Mouse (Mus musculus): Measurements from ENCODE around the gene Cdx2. TPM values are rescaled to one million over a fixed set of nuclear protein-coding genes. Genes with fewer than 3 reads are reported as not detected.
A peak's percentile ranks its signal among the peaks of the same experiment; 100 is the strongest.

Gene Cdx2
- polyA plus RNA-seq, 1 experiment from 2014 or later, result not detected

- Histone ChIP-seq H3K4me2 (no peak overlapping the region), H3K9ac (ENCODE audit: low read depth, low read length) (no peak overlapping the region), H3K27me3 (ENCODE audit: control insufficient read depth, insufficient read depth, low read length) (peaks cover 100% of the 10 kb centered on the region), H3K27ac (ENCODE audit: low read depth, low read length) (no peak overlapping the region), H3K4me3 (ENCODE audit: low read depth, low read length) (no peak overlapping the region), H3K4me1 (ENCODE audit: control insufficient read depth, insufficient read depth, low read length) (0 out of 2 replicates have a peak, but pooled peaks cover 3% of the 10 kb centered on the region), H3K9me3 (replicated peaks; ENCODE audit: control insufficient read depth, low read length) (no peaks in the 10 kb centered on the region), H3K36me3 (ENCODE audit: control insufficient read depth, insufficient read depth, low read length) (no peaks in the 10 kb centered on the region)
- 7% methylated on average over 2 of the region's 2 CpGs for WGBS (ENCODE audit: insufficient replicate concordance)
- no peak for ATAC-seq (replicated peaks; ENCODE audit: insufficient number of reproducible peaks, low FRiP score, low TSS enrichment)
Measured at GRCm38 (mm10) chr5:147309786-147310185, 2.7 kb upstream of the Cdx2 start.

DNA sequence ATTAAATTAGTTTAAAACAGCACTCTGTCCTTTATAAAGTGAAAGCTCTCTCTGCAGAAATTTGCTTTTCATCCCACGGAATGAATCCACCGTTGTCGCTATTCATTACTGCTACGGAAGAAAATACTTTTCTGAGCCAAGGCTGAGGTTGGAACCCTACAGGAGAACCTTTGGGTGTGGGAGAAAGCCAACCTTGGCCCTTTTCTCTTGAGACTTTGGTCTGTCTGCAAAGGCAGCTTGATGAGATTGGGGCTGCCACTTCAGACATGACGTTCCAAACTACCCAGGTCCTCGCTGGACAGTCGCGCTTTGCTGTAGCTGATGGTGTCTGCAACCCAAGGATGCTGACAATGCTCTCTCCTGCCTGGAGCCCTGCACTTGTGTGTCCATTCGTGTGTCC, 1.4 kb upstream of the Cdx2 start:
- H3K27ac ChIP-seq (ENCODE audit: low read depth, low read length), result no peak overlapping the region
- peaks cover 100% of the 10 kb centered on the region for H3K27me3 ChIP-seq (ENCODE audit: control insufficient read depth, insufficient read depth, low read length)
- ATAC-seq (replicated peaks; ENCODE audit: insufficient number of reproducible peaks, low FRiP score, low TSS enrichment), result no peak
- WGBS (ENCODE audit: insufficient replicate concordance), result 6% methylated on average over 9 of the region's 9 CpGs
- no peaks in the 10 kb centered on the region for H3K36me3 ChIP-seq (ENCODE audit: control insufficient read depth, insufficient read depth, low read length)
- H3K9ac ChIP-seq (ENCODE audit: low read depth, low read length), result no peak overlapping the region
- H3K4me1 ChIP-seq (ENCODE audit: control insufficient read depth, insufficient read depth, low read length), result 0 out of 2 replicates have a peak, but pooled peaks cover 3% of the 10 kb centered on the region
- no peak overlapping the region for H3K4me3 ChIP-seq (ENCODE audit: low read depth, low read length)
- no peaks in the 10 kb centered on the region for H3K9me3 ChIP-seq (replicated peaks; ENCODE audit: control insufficient read depth, low read length)
- no peak overlapping the region for H3K4me2 ChIP-seq

DNA sequence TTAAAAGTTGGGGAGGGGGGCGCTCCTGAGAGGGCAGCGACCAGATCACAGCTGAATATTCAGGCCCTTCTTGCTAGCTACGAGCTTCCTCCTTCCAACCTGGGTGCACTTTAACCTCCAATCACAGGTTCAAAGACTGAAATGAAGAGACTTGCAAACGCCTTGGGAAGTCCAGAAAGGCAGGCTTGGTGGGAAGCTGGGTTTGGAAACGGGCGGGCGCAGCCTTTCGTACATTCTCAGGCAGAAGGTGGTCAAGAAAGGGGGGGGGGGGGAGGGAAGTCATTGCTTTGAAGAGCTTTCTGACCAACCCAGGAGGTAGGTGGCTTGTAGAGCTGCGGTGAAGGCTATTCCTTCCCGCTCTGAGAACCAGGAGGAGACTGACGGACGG, 322 bp upstream of the Cdx2 start:
- Histone ChIP-seq H3K27ac (ENCODE audit: low read depth, low read length) (no peak overlapping the region), H3K4me1 (ENCODE audit: control insufficient read depth, insufficient read depth, low read length) (0 out of 2 replicates have a peak, but pooled peaks cover 3% of the 10 kb centered on the region), H3K9ac (ENCODE audit: low read depth, low read length) (no peak overlapping the region), H3K4me3 (ENCODE audit: low read depth, low read length) (no peak overlapping the region), H3K4me2 (no peak overlapping the region), H3K9me3 (replicated peaks; ENCODE audit: control insufficient read depth, low read length) (no peaks in the 10 kb centered on the region), H3K36me3 (ENCODE audit: control insufficient read depth, insufficient read depth, low read length) (no peaks in the 10 kb centered on the region), H3K27me3 (ENCODE audit: control insufficient read depth, insufficient read depth, low read length) (peaks cover 100% of the 10 kb centered on the region)
- 0% methylated on average over 12 of the region's 12 CpGs for whole genome bisulfite sequencing (ENCODE audit: insufficient replicate concordance)
- no peak for ATAC-seq (replicated peaks; ENCODE audit: insufficient number of reproducible peaks, low FRiP score, low TSS enrichment)

DNA sequence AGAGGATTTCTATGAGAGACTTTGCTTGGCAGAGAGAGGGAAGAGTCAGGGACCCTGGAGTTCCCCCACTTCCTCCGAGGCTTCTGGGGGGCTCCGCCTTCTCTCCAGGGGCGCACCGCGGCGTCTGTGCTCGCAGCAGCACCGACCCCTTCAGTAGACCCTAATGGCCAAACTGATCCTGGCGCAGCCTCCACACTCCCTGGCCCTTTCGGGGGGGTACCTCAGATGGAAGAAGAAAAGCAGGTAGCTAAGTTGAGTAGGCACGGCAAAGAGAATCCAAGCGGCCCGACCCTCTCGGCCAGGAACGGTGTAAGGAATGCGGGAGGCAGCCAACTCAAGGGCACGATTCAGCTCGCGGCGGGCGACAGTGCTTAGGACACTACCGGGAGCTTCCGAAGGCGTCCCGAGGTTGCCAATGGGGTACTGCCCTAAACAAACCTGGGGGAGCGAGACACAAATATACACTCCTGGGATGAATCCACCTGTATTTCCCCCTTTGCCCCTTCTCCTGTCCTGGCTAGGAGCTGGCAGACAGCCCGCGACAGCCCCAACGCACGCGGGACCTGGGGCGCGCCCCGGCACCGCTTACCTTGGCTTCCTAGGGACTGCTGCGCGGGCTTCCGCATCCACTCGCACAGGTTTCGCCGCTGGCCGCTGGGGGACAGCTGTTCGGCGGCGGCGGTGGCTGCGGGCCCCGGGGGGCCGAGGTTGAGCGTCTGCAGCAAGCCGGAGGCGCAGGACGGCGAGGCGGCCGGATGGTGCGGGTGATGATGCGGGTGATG, 1.0 kb downstream of the Cdx2 start:
- Histone ChIP-seq H3K9me3 (replicated peaks; ENCODE audit: control insufficient read depth, low read length) (no peaks in the 10 kb centered on the region), H3K27me3 (ENCODE audit: control insufficient read depth, insufficient read depth, low read length) (peaks cover 100% of the 10 kb centered on the region), H3K4me2 (peak overlapping the region; percentile 34), H3K9ac (ENCODE audit: low read depth, low read length) (no peak overlapping the region), H3K4me1 (ENCODE audit: control insufficient read depth, insufficient read depth, low read length) (0 out of 2 replicates have a peak, but pooled peaks cover 6% of the 10 kb centered on the region), H3K4me3 (ENCODE audit: low read depth, low read length) (peak overlapping the region; percentile 30), H3K27ac (ENCODE audit: low read depth, low read length) (no peak overlapping the region), H3K36me3 (ENCODE audit: control insufficient read depth, insufficient read depth, low read length) (no peaks in the 10 kb centered on the region)
- ATAC-seq (replicated peaks; ENCODE audit: insufficient number of reproducible peaks, low FRiP score, low TSS enrichment), result no peak
- under 1% methylated on average over 58 of the region's 58 CpGs for WGBS (ENCODE audit: insufficient replicate concordance)

DNA sequence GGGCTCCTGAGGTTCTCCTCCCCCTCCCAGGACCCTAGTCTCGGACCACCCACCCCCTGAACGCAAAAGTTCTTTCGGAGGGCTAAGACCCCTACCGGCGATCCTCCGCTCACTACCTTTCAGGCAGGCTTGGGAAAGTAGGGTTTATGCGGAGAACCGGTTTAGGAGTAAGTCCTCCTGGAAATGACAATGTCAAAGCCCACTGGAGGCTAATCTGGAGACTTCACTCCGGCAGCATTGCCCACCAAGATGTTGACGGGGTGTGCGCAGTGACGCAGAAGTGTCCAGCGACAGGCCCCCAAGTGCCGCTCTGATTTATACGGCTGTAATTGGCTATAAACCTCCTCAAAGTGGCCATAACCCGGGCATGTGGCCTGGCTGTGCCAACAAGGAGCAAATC, 1.9 kb downstream of the Cdx2 start:
- Histone ChIP-seq H3K9ac (ENCODE audit: low read depth, low read length) (no peak overlapping the region), H3K27me3 (ENCODE audit: control insufficient read depth, insufficient read depth, low read length) (peaks cover 99% of the 10 kb centered on the region), H3K4me3 (ENCODE audit: low read depth, low read length) (0 out of 2 replicates have a peak overlapping the region, but pooled peaks have one; percentile 4), H3K36me3 (ENCODE audit: control insufficient read depth, insufficient read depth, low read length) (no peaks in the 10 kb centered on the region), H3K9me3 (replicated peaks; ENCODE audit: control insufficient read depth, low read length) (no peaks in the 10 kb centered on the region), H3K27ac (ENCODE audit: low read depth, low read length) (no peak overlapping the region), H3K4me1 (ENCODE audit: control insufficient read depth, insufficient read depth, low read length) (0 out of 2 replicates have a peak, but pooled peaks cover 6% of the 10 kb centered on the region), H3K4me2 (no peak overlapping the region)
- WGBS (ENCODE audit: insufficient replicate concordance), result 0% methylated on average over 16 of the region's 16 CpGs
- no peak for ATAC-seq (replicated peaks; ENCODE audit: insufficient number of reproducible peaks, low FRiP score, low TSS enrichment)

DNA sequence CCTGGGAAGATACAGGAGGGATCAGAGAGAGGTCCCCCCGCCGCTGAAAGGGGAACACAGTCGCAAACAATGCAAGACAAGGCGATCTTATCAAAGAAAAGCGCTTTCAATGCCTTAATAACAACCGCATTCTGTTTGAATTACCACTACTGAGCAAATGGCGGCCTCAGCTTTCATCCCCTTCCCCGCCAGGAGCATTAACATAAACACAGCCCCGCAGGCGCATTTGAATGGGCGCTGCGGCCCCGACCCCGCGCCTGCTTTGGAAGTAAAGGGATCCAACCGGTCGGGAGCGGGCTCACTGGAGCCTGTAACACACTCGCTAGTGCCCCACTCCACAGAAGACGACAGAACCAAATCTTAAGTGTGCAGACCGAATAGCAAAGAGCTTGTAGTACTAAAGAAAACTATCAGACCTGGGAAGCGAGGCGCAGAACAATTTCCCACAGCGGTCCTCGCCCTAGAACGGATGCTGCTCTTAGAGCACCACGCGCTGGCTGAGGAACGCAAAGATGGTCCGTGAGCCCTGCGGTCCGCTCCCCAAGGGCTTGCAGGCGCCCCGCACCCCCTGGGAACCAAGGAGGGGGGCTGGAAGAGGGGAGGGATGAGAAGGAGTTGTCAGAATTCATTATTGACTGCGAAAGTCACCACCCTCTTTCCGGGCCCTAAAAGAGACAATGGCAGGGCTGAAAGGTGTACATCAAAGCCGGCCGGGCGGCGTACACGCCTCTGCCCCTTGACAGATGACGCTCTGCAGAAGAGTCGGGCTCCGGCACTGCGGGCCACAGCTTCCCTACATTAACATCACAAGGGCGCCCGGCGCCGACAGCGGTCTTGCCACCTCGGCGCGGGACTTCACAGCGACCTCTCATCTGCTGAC, 2.6 kb downstream of the Cdx2 start:
- Histone ChIP-seq H3K4me2 (no peak overlapping the region), H3K4me1 (ENCODE audit: control insufficient read depth, insufficient read depth, low read length) (peaks cover 6% of the 10 kb centered on the region; the same call in 1 of the 2 replicates), H3K9me3 (replicated peaks; ENCODE audit: control insufficient read depth, low read length) (no peaks in the 10 kb centered on the region), H3K27ac (ENCODE audit: low read depth, low read length) (no peak overlapping the region), H3K9ac (ENCODE audit: low read depth, low read length) (no peak overlapping the region), H3K36me3 (ENCODE audit: control insufficient read depth, insufficient read depth, low read length) (no peaks in the 10 kb centered on the region), H3K27me3 (ENCODE audit: control insufficient read depth, insufficient read depth, low read length) (peaks cover 99% of the 10 kb centered on the region), H3K4me3 (ENCODE audit: low read depth, low read length) (0 out of 2 replicates have a peak overlapping the region, but pooled peaks have one; percentile 4)
- no peak for ATAC-seq (replicated peaks; ENCODE audit: insufficient number of reproducible peaks, low FRiP score, low TSS enrichment)
- under 1% methylated on average over 54 of the region's 54 CpGs for WGBS (ENCODE audit: insufficient replicate concordance)

- Histone ChIP-seq H3K9ac (ENCODE audit: low read depth, low read length) (no peak overlapping the region), H3K27me3 (ENCODE audit: control insufficient read depth, insufficient read depth, low read length) (peaks cover 98% of the 10 kb centered on the region), H3K36me3 (ENCODE audit: control insufficient read depth, insufficient read depth, low read length) (no peaks in the 10 kb centered on the region), H3K9me3 (replicated peaks; ENCODE audit: control insufficient read depth, low read length) (no peaks in the 10 kb centered on the region), H3K4me2 (no peak overlapping the region), H3K4me1 (ENCODE audit: control insufficient read depth, insufficient read depth, low read length) (peaks cover 6% of the 10 kb centered on the region; the same call in 1 of the 2 replicates), H3K4me3 (ENCODE audit: low read depth, low read length) (no peak overlapping the region), H3K27ac (ENCODE audit: low read depth, low read length) (no peak overlapping the region)
- ATAC-seq (replicated peaks; ENCODE audit: insufficient number of reproducible peaks, low FRiP score, low TSS enrichment), result no peak
- 6% methylated on average over 13 of the region's 13 CpGs for WGBS (ENCODE audit: insufficient replicate concordance)
Measured at GRCm38 (mm10) chr5:147302746-147303400, 4.2 kb downstream of the Cdx2 start.

DNA sequence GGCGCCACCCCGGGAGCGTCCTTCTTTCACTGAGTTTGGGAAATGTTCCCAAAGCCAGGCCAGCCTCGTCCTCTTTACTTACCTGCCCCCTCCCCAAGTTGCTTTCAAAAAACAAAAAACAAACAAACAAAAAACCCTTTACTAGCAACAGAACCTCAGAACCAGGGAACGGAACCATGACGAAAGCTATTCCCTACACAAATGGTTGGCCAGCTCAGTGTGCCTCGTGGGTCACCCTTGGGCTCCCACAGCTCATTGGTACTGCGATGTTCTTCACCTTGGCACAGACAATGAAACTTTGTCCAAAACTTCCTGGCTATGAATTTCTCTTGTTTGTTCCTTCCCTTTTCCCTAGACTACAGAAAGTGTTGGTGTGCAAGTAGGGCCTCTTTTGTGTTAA, 4.9 kb downstream of the Cdx2 start:
- H3K4me1 ChIP-seq (ENCODE audit: control insufficient read depth, insufficient read depth, low read length), result peaks cover 6% of the 10 kb centered on the region; the same call in 1 of the 2 replicates
- H3K27ac ChIP-seq (ENCODE audit: low read depth, low read length), result no peak overlapping the region
- WGBS (ENCODE audit: insufficient replicate concordance), result 3% methylated on average over 8 of the region's 8 CpGs
- H3K4me3 ChIP-seq (ENCODE audit: low read depth, low read length), result no peak overlapping the region
- H3K4me2 ChIP-seq, result no peak overlapping the region
- H3K36me3 ChIP-seq (ENCODE audit: control insufficient read depth, insufficient read depth, low read length), result no peaks in the 10 kb centered on the region
- H3K9ac ChIP-seq (ENCODE audit: low read depth, low read length), result no peak overlapping the region
- no peak for ATAC-seq (replicated peaks; ENCODE audit: insufficient number of reproducible peaks, low FRiP score, low TSS enrichment)
- peaks cover 97% of the 10 kb centered on the region for H3K27me3 ChIP-seq (ENCODE audit: control insufficient read depth, insufficient read depth, low read length)
- no peaks in the 10 kb centered on the region for H3K9me3 ChIP-seq (replicated peaks; ENCODE audit: control insufficient read depth, low read length)
